Mouse (Mus musculus) midbrain, embryonic 16.5 days (tissue): Measurements from ENCODE around the gene Gng3. TPM values are rescaled to one million over a fixed set of nuclear protein-coding genes. Genes with fewer than 3 reads are reported as not detected.
A peak's percentile ranks its signal among the peaks of the same experiment; 100 is the strongest.

ENCODE experiments used
- ATAC-seq: fragments of 200-750 bp; cut with Nextera tagmentation; 2 replicates; pipeline ENCODE4 v1.8.0; 2017; ENCODE audit warnings: moderate TSS enrichment
- H3K27ac ChIP-seq: fragments of 300-500 bp; sonication (generic); 2 replicates; pipeline ENCODE4 v1.5.1; 2014; ENCODE audit warnings: mild to moderate bottlenecking, low read length, mixed read lengths
- H3K27me3 ChIP-seq: fragments of 300-500 bp; sonication (generic); 2 replicates; pipeline ENCODE4 v1.6.1; 2014; ENCODE audit warnings: low read depth, low read length, mixed read lengths; ENCODE audit not compliant: control insufficient read depth, insufficient read depth
- H3K36me3 ChIP-seq: fragments of 300-500 bp; sonication (generic); 2 replicates; pipeline ENCODE4 v1.6.1; 2014; ENCODE audit warnings: mild to moderate bottlenecking, low read length, moderate library complexity, mixed read lengths; ENCODE audit not compliant: control insufficient read depth, insufficient read depth
- H3K4me1 ChIP-seq: fragments of 300-500 bp; sonication (generic); 2 replicates; pipeline ENCODE4 v1.6.1; 2014; ENCODE audit warnings: mild to moderate bottlenecking, low read length, mixed read lengths; ENCODE audit not compliant: control insufficient read depth, insufficient read depth
- H3K4me2 ChIP-seq: fragments of 300-500 bp; sonication (generic); 2 replicates; pipeline ENCODE4 v1.6.1; 2014; ENCODE audit warnings: mild to moderate bottlenecking, low read length, mixed read lengths
- H3K4me3 ChIP-seq: fragments of 300-500 bp; sonication (generic); 2 replicates; pipeline ENCODE4 v1.5.1; 2014; ENCODE audit warnings: low read depth, mild to moderate bottlenecking, low read length, moderate library complexity, mixed read lengths
- H3K9ac ChIP-seq: fragments of 300-500 bp; sonication (generic); 2 replicates; pipeline ENCODE4 v1.6.1; 2014; ENCODE audit warnings: low read depth, low read length, mixed read lengths
- H3K9me3 ChIP-seq: fragments of 300-500 bp; sonication (generic); replicated peaks from 2 replicates; pipeline ENCODE4 v1.6.1; 2014; ENCODE audit warnings: mild to moderate bottlenecking, low read length, mixed read lengths; ENCODE audit not compliant: control insufficient read depth, poor library complexity, severe bottlenecking
- WGBS: fragments of 180-500 bp; shearing (Covaris S2); extraction: QIAGEN DNeasy Blood & Tissue Kit; methylation state at CpG from one replicate; pipeline ENCODE4 v1.1.7; 2014; 5-methylcytosine and 5-hydroxymethylcytosine counted together
- polyA plus RNA-seq: library from polyadenylated mRNA; unstranded; fragments of >200 nt; fragmentation: Nextera tagmentation; extraction: Ambion mirVana; gene quantifications from 2 replicates; pipeline ENCODE4 v1.2.1, GENCODE M21; 2015

Gng3 gene
- polyA plus RNA-seq, 1 experiment from 2014 or later = 539 TPM

GRCm38 (mm10) chr19:8803204-8803780 lies 35.7 kb downstream of the Gng3 start:
- ATAC-seq = no peak
- Histone ChIP-seq H3K27ac (peak overlapping the region; percentile 95), H3K9ac (peak overlapping the region; percentile 74; the same call in 1 of the 2 replicates), H3K4me3 (peak overlapping the region; percentile 70), H3K9me3 (no peaks in the 10 kb centered on the region), H3K36me3 (peaks cover 7% of the 10 kb centered on the region), H3K27me3 (no peaks in the 10 kb centered on the region), H3K4me2 (peak overlapping the region; percentile 67), H3K4me1 (peaks cover 14% of the 10 kb centered on the region)
- WGBS = 87% methylated on average over 9 of the region's 9 CpGs

DNA sequence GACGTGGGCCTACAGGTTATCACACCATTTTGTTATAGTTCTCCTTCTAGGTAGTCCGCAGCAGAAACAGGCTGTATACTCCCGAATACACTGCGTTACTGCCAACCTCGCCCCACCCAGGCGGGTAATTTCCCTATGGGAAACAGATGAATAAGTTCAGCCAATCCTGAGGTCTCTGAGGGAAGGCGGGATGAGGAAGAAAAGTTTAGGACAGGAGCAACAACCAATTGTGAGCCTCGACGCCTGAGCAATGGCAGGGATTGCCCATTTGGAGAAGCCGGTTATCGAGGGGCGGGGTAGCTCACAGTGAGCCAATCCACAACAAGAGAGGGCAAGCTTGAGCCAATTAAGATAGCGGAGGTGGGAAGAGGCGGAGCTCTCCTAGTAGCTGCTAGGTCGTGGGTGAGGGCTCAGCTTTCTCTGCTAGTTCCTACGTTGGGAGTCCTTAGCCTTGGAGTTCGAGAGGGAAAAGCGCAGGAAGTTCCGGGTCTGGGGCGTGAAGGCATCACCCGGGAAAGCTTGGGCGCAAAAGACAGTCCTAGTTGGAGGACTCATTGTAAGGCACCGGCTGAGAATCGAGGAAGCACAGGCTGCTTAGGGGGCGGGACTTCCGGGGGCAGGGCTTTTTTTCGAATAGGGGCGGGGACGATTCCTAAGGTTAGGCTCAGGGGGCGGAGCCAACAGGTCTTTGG lies 36.7 kb downstream of the Gng3 start, which contains the start of gene Zbtb3:
Gene Zbtb3, plus strand, starts transcription at position 426 of the 692 bp plus-strand sequence.
- H3K27ac ChIP-seq = peak within 1 kb of the TSS; percentile 95
- H3K4me3 ChIP-seq = peak within 1 kb of the TSS; percentile 70
- H3K9ac ChIP-seq = peak within 1 kb of the TSS; percentile 74
- peak; percentile 98 for ATAC-seq
- WGBS = under 1% methylated on average over 30 of the region's 30 CpGs
- H3K9me3 ChIP-seq = no peaks in the 10 kb centered on the region
- peaks cover 7% of the 10 kb centered on the region for H3K36me3 ChIP-seq
- H3K4me1 ChIP-seq = peaks cover 21% of the 10 kb centered on the region
- H3K27me3 ChIP-seq = no peaks in the 10 kb centered on the region
- H3K4me2 ChIP-seq = peak within 1 kb of the TSS; percentile 67

DNA sequence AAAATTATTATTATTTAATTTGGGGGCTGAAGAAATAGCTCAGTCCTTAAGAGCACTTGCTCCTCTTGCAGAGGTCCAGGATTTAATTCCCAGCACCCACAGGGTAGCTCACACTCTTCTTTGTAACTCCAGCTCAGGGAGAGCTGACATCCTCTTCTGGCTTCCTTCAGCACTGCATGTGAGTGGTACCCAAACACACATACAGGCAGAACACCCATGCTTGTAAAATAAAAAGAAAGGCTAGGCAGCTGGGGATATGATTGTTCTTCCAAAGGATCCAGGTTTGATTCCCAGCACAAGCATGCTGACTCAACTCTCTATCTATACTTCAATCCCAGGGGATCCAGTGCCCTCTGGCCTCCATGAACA lies 40.1 kb downstream of the Gng3 start:
- ATAC-seq = no peak
- peaks cover 11% of the 10 kb centered on the region for H3K36me3 ChIP-seq
- no peak overlapping the region for H3K4me3 ChIP-seq
- H3K4me1 ChIP-seq = peaks cover 26% of the 10 kb centered on the region
- no peaks in the 10 kb centered on the region for H3K9me3 ChIP-seq
- H3K27me3 ChIP-seq = no peaks in the 10 kb centered on the region
- no peak overlapping the region for H3K9ac ChIP-seq
- no peak overlapping the region for H3K27ac ChIP-seq
- H3K4me2 ChIP-seq = peak overlapping the region; percentile 93

- H3K4me3 ChIP-seq = peak within 1 kb of the TSS; percentile 68
Observed at GRCm38 (mm10) chr19:8798264-8798946, 40.6 kb downstream of the Gng3 start, which contains the start of gene Polr2g. Gene Polr2g (minus strand): TSS chr19:8798577.

GRCm38 (mm10) chr19:8790171-8790570 lies 48.8 kb downstream of the Gng3 start:
- no peak overlapping the region for H3K9ac ChIP-seq
- no peak overlapping the region for H3K4me2 ChIP-seq
- H3K27me3 ChIP-seq = no peaks in the 10 kb centered on the region
- no peak for ATAC-seq
- peaks cover 14% of the 10 kb centered on the region for H3K4me1 ChIP-seq
- no peaks in the 10 kb centered on the region for H3K9me3 ChIP-seq
- H3K27ac ChIP-seq = no peak overlapping the region
- WGBS = 87% methylated on average over 7 of the region's 7 CpGs
- H3K4me3 ChIP-seq = no peak overlapping the region
- H3K36me3 ChIP-seq = peaks cover 24% of the 10 kb centered on the region

More at GRCm38 (mm10) chr19:8798264-8798946, 40.6 kb downstream of the Gng3 start, which contains the start of gene Polr2g:
- H3K27ac ChIP-seq = peak within 1 kb of the TSS; percentile 60
- H3K9me3 ChIP-seq = no peaks in the 10 kb centered on the region
- peaks cover 25% of the 10 kb centered on the region for H3K4me1 ChIP-seq
- WGBS = 2% methylated on average over 25 of the region's 25 CpGs
- ATAC-seq = peak; percentile 75
- no peaks in the 10 kb centered on the region for H3K27me3 ChIP-seq
- H3K4me2 ChIP-seq = peak within 1 kb of the TSS; percentile 93
- H3K36me3 ChIP-seq = peaks cover 16% of the 10 kb centered on the region
- H3K9ac ChIP-seq = peak within 1 kb of the TSS; percentile 72

GRCm38 (mm10) chr19:8789171-8789570 lies 49.8 kb downstream of the Gng3 start:
- Histone ChIP-seq H3K9me3 (no peaks in the 10 kb centered on the region), H3K4me2 (no peak overlapping the region), H3K27me3 (no peaks in the 10 kb centered on the region), H3K27ac (peak overlapping the region; percentile 39; the same call in 1 of the 2 replicates), H3K4me3 (no peak overlapping the region), H3K4me1 (peaks cover 16% of the 10 kb centered on the region), H3K9ac (no peak overlapping the region), H3K36me3 (peaks cover 16% of the 10 kb centered on the region)
- no peak for ATAC-seq
- WGBS = 24% methylated on average over 1 of the region's 1 CpGs

- H3K4me2 ChIP-seq = no peak overlapping the region
- ATAC-seq = no peak
- H3K27me3 ChIP-seq = no peaks in the 10 kb centered on the region
- 12% methylated on average over 3 of the region's 3 CpGs for WGBS
- H3K4me1 ChIP-seq = peaks cover 16% of the 10 kb centered on the region
- peaks cover 10% of the 10 kb centered on the region for H3K36me3 ChIP-seq
- peak overlapping the region; percentile 39 for H3K27ac ChIP-seq
- H3K4me3 ChIP-seq = no peak overlapping the region
- no peaks in the 10 kb centered on the region for H3K9me3 ChIP-seq
- 0 out of 2 replicates have a peak overlapping the region, but pooled peaks have one; percentile 10 for H3K9ac ChIP-seq
Observed at GRCm38 (mm10) chr19:8788521-8788920, 50.5 kb downstream of the Gng3 start.
